Mouse (Mus musculus) layer of hippocampus, adult 11-12 months (tissue): ENCODE data around the gene Cacna2d3.

Source experiments
- DNase-seq: peaks from one replicate; pipeline ENCODE4 v3.0.0; 2022; ENCODE audit warnings: low spot score

The Cacna2d3 gene

DNA sequence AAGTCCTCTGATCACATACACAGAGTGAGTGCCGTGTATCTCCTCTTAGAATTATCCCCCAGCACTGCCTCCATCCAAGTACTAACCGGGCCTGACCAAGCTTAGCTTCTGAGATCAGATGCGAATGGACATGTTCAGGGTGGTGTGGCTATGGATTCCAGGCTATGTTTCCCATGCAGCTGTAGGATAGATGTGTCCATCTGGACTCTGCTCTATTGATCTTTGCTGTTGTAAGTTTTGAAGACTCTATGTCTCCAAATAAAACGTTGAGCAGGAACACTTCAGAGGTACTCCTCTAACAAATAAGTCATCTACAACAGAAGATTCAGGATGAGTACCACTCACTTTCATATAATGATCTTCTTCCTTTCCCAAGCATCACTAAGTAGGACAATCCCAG is 712.0 kb downstream of the Cacna2d3 start:
- DNase-seq, result no peak

DNA sequence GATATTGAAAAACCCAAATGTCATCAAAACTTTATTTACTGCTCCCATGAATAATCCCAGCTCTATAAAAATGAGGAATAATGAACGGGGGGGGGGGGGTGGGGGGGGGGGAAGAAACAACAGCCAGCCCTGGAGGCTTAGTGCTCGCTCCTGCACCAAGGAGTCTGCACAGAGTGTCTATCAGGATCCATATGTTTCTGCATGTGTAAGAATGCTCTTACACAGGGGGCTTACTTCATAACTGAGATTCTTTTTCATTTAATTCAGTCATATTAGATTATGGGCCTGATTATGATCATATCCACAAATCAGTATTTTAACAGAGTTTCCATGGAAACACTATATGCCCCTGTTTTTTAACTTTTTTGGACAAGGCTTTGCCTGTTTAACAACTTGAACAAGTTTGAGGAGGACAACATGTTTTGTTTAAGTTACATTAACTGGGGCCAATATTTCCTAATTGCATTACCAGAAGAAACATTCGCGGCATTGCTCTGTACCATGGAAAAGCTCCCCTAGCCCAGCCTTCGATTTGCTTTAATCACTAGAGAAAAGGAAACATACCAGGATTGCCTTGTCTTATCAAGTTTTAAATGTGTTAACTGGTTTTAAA is 716.3 kb downstream of the Cacna2d3 start:
- DNase-seq, result no peak

DNA sequence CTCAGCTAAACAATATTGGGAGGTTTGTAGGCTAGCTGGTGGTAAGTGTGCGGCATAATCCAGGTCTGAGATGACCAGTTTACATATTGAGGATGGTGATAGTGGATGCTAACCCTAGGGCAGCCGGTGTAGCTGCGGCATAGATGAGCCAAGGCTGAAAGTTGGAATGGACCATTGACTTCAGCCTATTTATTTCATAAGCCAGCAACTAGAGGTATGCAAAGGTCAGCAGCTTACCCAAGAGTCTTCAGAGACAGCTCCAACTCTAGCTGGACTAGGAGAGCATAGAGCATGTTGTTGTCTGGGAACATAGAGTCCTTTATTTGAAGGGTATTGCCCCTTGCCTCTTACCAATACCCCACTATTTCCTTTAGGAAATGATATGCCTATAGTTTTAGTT is 725.1 kb downstream of the Cacna2d3 start:
- DNase-seq, result no peak

DNA sequence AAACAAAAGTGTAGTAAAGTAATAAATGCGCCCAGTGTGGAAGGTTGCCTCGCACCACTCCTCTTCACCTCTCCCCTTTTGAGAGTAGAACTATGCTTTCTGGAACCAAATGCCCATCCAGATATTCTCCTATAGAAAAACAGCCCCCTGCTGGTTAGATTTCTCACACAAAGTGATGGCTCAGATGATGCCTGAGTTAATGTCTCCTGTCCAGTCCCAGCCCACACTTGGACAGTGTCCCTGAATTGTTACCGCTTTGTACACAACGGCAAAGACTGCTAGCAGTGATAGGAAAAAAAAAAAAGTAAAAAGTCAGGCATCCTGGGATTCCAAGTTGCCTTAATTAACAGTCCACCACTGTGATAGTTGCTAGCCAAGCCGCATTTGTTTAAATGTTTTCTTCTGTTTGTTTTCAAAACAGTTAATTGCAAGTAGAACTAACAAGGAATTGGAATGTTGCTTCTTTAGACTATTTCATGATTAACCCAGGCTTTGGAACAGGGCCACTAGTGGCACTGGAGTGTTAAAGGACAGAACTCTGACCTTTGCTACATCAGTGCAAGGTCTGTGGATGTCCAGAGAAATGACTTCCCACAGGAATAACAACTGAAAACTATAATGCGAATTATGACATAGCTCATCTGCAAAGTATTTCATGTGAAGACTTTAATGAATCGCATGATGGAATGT is 733.3 kb downstream of the Cacna2d3 start:
- no peak for DNase-seq

DNA sequence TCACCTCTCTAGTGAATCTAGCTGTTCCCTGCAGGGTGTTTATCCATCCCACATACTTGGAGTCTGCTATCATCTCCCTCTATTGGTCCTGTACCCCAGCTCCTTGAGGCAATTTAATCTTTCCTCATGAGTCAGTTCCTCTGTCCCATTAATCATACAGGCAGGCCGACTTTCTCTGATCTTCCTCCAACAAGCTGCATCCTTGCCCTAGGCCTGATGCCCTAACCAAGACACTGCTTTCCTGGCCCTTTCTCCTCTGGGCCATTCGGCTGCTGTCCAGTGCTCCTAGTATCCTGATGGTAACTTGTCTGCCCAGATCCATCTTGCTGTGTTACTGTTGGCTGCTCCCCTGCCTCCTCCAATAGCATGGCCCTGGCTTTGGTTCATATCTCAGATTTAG is 737.4 kb downstream of the Cacna2d3 start:
- no peak for DNase-seq

DNA sequence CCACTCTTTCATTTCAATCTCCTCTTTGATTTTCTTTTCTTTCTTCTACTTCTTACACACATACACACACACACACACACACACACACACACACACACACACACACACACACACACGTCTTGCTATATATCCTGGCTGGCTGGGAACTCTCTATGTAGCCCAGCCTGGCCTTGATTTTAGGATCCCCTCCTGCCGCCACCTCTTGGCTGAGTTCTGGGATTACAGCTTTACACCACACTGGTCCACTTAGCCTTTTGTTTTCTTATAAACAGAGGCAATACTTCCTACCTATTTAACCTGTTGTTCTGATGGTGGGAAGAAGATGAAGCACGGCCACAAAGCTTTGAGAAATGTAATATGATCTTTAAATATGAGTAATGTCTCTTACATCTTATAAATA is 741.2 kb downstream of the Cacna2d3 start:
- DNase-seq, result no peak

DNA sequence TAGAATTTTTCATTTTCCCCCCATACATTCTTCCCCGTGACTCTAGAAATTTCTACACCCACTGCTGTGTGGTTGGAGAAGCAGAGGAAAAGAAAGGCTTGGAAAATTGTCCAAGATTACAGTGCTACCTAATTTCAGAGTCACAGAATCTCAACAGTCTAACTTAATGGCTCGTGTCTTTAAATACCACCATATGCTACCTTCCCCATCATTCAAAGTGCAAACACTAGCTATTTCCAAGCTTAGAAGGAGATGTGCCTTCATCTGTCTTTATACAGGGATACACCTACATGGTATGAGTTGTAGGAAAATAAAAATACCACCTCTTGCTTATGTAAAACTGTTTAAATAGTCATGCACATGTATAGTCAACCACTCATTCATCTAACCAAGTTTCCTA is 742.4 kb downstream of the Cacna2d3 start:
- no peak for DNase-seq

DNA sequence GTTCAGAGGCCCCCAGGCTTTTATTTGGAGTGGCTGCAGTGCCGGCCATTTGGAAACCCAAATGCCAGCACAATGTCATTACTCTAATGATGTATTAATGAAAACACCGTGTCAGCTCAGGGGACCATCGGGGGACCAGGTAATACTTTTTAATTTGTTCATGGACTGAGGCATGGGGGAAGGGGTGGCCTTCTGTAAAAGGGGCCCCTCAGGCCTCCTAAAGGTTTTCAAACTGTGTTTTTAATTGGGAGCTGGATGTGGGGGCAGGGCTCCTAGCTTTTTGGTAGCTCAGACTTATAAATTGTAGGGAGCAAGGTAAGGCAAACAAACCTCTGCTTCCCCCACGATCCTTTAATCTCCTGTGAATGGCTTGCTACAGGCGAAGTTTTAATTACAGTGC is 749.0 kb downstream of the Cacna2d3 start:
- DNase-seq, result no peak

DNA sequence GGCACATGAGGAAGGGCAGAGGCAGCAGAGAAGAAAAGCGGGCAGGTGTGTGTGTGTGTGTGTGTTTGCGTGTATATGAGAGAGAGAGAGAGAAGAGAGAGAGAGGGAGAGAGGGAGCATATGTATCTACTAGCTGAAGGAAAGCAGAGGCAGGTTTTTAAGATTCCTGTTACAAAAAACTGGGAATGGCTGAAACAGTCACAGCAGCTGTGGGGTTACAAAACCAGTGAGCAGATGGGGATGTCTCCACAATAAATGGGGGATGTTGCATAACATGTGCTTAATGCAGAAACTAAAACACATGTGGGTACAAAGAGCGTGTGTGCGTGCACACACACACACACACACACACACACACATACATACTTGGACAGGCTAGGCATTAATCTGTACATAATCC is 752.4 kb downstream of the Cacna2d3 start:
- peak; percentile 30 for DNase-seq

DNA sequence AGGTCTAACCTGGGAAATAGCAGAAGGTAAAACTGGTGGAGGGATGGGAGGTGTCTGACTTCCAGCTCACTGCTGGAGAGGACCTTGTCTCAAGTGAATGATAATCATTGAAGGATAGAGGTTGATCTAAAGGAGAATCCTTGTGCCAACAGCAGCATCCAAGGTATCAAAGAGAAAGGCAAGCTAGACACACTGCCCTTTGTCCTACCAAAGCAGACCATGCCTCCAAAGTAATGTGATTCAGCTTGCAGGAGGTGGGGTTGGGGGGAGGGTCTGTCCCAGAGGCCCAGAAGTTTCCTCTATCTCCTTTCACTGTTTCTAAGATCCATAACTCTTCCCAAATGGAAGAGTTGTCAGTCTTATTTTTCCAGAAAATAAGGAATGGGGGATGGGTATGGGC is 754.8 kb downstream of the Cacna2d3 start:
- no peak for DNase-seq

DNA sequence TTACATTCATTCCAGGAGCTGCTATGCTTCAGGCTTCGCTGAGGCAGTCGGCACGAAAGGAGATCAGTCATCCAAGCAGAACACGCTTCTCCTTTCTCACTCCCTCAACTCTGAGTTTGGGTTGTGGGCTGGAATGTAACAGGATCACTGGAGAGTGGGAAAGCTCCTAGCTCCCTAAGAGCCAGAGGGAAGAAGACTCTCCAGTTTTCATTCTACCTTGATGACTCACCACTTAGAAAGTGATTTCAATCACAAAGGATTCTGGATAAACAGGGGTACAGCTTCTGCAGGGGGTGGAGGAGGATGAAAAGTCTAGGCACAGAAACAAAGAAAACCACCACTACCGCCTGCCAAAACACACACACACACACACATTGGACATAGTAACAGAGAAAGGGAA is 760.3 kb downstream of the Cacna2d3 start:
- no peak for DNase-seq

DNA sequence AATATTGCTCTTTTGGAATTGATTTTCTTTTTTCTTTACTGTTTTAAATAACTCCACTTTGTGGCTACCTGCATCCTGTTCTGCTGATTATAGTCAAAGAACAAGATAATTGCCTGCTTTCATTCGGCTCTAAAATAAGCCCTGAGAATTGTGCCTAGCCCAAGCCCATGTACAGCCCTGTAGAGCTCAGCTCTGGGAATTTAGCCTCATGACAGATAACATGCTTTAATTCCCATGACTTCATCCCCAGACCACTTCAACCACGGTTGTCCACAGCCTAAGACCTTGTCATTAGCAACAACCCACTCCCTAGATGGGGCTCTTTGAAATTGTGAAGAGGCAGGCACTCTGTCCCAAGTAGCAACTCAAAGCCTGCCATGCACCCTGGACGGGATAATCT is 762.6 kb downstream of the Cacna2d3 start:
- no peak for DNase-seq

DNA sequence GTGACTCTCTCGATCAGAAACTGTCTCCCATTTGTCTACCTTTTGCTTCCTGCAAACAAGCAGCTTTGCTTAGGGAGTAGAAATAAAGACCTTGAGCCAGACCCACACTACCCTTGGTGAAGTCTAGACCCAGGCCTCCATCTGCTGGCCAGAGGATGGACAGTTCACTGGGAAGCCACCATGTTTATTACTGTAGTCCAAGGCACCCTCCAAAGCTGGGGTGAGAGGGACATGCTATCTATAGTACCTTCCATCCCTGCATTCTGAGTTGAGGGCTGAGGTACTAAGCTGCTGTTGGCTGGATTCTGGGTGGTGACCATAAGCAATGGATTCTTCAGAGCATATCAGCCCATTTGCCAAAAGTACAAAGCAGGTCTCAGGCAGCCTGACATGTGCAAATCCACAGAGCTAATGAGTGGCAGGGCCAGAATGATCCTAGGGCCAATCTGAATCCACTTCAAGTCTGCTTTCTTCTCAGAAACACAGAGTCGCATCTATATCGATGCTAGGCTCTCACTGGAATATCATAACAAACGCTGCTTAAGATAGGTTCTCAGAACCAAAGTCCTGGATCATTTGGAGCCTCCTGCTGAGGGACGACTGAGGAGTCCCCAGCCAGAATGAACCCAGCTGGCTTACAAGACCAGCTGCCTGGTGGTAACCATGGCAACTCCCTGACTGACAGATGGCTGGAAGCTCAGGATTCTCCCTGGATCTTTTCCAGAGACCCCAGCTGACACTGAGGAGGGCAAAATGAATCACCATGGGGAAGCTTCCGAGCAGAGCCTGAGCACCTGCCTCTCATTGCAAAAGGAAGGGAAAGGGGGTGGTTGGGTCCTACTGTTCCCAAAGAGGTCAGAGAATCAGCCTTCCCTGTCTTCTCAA is 763.3 kb downstream of the Cacna2d3 start:
- DNase-seq, result peak; percentile 55

DNA sequence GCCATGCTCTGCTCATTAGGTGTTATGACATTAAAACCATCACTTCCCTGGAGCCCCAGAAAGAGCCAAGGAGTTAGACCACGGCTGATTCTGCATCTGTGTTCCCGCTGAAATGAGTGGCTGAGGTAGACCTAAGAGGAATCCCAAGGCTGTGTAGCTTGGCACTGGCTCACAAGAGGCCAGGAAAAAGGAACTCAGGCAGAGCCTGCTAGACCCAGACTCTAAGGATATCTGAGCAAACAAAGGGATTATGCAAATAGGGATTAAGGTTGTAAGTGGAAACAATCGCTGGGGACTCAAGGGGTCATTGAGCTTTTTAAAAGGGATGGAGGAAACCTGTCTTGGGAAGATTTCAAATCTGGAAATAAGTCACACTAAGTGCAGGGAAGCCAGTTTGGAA is 766.5 kb downstream of the Cacna2d3 start:
- no peak for DNase-seq

DNA sequence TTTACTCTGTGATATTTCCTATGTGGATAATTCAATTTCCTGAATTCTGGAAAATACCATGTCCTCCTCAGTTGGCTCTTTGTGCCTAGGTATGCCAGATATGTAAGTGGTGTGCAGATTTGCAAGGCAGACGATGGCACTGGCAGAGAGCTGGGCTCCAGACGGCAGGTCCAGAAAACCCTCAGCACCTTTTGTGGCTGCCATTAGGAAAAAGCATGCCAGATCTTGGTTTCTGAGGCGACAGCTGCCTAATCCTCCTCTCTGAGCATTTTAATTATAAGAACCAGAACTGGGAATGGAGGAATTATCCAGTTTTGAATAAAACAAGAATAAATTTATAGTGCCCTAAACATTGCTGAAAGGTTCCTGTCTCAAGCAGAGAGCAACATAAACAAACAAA is 767.1 kb downstream of the Cacna2d3 start:
- DNase-seq, result no peak

DNA sequence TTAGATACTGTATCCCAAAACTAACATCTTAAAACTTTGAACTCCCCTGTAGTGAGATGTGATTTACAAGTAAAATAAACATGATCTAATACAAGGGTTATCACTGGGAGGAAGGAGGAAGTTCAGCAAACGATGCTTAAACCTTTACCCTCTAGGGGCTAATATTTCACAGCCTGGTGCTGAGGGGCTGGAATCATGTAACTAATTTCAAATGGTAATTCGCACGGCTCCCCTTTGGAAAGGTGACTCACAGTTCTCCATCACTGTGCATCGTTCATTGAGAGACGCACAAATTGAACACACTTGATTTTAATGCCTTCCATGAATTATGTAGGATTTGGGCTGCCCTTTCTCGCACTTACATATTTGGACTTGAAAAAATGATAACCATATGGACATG is 767.6 kb downstream of the Cacna2d3 start:
- no peak for DNase-seq

DNA sequence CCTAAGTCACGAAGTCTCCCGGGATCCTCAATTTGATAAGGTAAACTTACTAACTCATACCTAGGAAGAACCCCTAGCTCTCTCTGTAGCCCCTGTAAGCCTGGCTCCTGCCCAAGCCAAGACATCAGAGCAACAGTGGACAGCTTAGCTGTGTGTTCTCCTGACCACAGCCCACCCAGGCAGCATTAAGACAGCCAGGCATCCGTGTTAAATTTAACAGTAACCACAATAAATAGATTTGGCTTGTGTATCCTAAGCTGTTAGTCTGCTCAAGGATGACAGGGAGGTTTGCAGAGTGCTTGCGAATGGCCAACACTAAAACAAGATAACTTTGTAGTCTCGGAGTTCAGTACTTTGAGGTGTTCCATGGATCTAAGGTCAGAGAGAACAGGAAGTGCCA is 768.3 kb downstream of the Cacna2d3 start:
- no peak for DNase-seq

DNA sequence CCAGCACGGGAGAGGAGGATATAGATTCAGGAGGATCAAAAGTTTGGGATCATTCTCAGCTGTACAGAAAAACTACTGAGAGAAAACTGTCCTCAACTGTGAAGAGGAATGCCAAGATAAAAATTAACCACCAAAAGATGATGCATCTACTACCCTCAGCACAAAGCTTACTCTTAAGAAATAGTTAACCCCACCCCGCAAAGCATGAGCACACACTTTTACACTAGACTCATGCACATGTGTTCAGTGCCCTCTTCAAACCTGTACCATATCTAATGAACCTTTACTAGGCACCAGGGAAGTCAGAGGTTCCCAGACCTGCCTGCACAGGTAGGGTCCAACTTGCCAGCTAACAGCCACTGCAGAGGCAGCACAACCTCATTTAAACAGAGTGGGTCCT is 771.2 kb downstream of the Cacna2d3 start:
- no peak for DNase-seq

DNA sequence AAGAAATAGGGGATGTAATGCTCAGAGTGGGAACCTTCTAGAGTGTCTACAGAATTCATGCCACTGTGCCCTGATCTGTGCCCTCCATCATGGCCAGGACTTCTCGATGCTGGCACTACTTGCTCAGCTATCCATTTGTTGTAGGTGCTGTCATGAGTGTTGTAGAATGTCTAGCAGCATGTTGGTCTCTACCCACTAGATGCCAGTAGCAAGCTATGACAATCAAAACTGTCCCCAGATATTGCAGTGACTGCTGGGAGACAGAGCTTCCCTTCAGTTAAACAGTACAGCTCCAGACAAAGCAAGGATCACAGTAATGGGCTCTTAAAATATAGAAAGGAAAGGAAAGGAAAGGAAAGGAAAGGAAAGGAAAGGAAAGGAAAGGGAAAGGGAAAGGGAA is 771.9 kb downstream of the Cacna2d3 start:
- peak; percentile 16 for DNase-seq

DNA sequence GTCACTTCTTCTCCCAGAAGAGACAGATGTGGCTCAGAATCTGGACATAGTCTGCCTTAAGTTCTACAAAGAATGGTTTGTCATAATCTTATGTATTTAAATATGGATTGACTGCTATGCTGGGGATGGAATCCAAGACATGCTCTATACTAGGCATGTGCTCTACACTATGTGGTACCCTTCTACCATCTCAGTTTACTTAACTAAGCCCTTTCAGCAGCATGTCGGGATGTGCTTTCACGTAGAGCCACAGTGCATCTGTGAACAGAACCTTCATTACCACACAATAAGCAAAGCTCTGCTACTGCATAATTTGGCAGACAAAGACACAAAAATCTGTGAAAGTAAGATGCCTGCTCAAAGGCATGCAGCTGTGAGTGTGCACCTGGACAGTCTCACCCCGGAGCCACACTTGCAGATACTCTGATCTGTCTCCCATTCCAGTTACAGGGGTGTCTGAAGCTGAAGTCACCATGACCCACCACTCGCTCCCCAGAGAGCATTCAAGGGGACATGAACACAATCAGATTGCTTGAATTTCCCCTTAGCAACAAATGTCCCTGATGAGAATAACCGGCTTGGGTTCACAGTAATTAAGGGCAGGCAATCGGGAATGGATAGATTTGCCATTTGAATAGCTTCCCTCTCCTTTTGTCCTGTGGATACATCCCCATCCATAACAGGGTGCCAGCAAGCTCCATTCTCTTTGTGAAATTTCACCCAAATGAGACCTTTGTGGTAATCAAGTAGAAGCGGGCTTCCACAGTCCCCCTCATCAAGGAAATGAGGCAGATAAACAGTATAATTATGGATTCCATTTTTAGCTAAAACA is 773.4 kb downstream of the Cacna2d3 start:
- no peak for DNase-seq

DNA sequence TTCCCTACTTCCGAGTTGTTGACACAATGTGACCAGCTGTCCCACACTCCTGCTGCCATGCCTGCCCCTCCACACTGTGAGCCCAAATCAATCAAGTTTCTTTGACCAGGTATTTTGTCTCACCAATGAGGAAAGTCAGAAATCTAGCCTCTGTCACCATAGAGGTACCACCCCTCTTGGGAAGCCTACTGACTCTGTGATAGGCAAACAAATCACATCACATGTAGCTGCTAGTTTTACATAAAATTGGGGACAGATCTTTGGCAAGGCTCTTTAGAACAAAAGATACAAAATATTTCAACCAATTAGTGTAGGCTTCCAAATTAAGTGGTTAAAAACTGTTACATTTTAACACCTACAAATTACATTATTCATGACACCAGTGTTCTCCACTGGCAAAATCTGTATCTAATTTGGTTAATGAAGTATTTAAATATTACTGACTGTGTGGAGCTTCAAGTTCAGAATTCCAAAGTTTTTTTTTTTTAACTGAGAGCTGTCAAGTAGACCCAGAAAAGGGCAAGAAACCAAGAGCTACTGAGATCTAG is 788.8 kb downstream of the Cacna2d3 start:
- DNase-seq, result no peak
